Mouse (Mus musculus) c-Kit-positive CD71-positive TER-119-positive erythroid progenitor cells, embryonic 14.5 days (primary cell): ENCODE results near the gene Gm29554.
"Not testable (repeated sequence)": the region's sequence is repeated elsewhere in the genome, so short reads cannot be mapped to it uniquely, and the experiment has no call there.

Source experiments
- DNase-seq: peaks from one replicate; pipeline ENCODE4 v3.0.0-alpha.2; 2013; ENCODE audit warnings: low spot score

Gm29554 gene

DNA sequence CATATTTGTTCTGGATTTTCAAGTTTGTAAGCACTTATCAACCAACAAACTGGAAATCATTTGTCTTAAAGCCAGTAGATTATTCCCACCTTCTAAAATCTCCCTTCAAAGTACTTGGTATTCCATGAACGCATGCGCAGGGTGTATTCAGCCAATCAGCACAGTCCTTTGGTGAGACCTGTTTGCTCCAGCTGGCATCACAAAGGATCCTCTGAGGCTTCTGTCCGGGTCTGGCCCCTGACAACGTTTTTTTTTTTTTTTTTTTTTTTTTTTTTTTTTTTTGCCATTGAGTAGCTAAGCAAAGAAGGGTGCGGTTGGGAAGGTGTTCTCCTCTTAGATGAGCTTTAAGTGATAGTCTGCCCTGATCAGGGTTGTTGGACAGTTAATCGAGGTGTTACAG is at the start of gene Gm29554:
TSS of gene Gm29554 (plus strand) at position 301 of the 400 bp plus-strand sequence.
- not testable (repeated sequence) for DNase-seq
